Mouse (Mus musculus) activated CD4-positive, CD25-positive, alpha-beta regulatory T cell, adult 4 months (primary cell): ENCODE measurements around the gene Gm428. TPM values are rescaled to one million over a fixed set of nuclear protein-coding genes. Genes with fewer than 3 reads are reported as not detected.
"Not testable (repeated sequence)": the region's sequence is repeated elsewhere in the genome, so short reads cannot be mapped to it uniquely, and the experiment has no call there.

Experiments used
- ATAC-seq: one replicate; pipeline ENCODE4 v1.8.0; 2017
- polyA plus RNA-seq, 2 experiments: library from polyadenylated mRNA; unstranded; fragments of 100-300 nt; shearing (Covaris generic); gene quantifications; one replicate each; pipeline ENCODE4 v1.2.1; 2017

Gene Gm428
- polyA plus RNA-seq, result not detected

GRCm38 (mm10) chr4:73683216-73683615 lies at the start of gene Gm428:
Gm428 (plus strand) TSS chr4:73683516.
- ATAC-seq, result not testable (repeated sequence)

DNA sequence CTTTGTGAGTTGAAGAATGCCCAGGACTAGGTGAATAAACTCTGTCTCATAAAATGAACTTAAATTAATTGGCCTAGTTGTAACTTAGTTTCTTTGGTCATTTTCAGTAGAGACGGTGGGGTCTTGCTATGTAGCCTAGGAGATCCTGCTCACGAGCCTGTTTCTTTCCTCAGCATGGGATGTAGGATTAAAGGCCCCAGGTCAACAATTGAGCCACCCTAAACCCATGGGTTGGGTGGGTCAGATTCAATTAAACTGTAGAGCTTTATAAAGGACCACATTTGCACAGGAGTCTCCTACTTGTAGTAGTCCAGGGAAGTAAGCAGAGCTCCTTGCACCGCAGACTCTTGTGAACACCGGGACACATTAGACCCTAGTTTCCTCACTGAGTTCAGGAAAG lies 45.5 kb upstream of the Gm428 start, which contains the start of gene Gm11236:
Gene Gm11236 (plus strand): TSS at position 301 of the 400 bp plus-strand sequence.
- not testable (repeated sequence) for ATAC-seq

- not testable (repeated sequence) for ATAC-seq
Measured at GRCm38 (mm10) chr4:73661864-73662263, 21.5 kb upstream of the Gm428 start.

DNA sequence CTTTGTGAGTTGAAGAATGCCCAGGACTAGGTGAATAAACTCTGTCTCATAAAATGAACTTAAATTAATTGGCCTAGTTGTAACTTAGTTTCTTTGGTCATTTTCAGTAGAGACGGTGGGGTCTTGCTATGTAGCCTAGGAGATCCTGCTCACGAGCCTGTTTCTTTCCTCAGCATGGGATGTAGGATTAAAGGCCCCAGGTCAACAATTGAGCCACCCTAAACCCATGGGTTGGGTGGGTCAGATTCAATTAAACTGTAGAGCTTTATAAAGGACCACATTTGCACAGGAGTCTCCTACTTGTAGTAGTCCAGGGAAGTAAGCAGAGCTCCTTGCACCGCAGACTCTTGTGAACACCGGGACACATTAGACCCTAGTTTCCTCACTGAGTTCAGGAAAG lies 15.3 kb upstream of the Gm428 start, which contains the start of gene Gm11239:
Gene Gm11239 (plus strand): TSS at position 301 of the 400 bp plus-strand sequence.
- ATAC-seq, result not testable (repeated sequence)

- ATAC-seq, result no peak
Measured at GRCm38 (mm10) chr4:73718761-73719160, 35.4 kb downstream of the Gm428 start.

GRCm38 (mm10) chr4:73719819-73720218 lies 36.5 kb downstream of the Gm428 start:
- no peak for ATAC-seq

Other genes starting within 250 kb of the Gm428 start
- not detected for gene Gm11238, start 75.6 kb upstream of the Gm428 start, polyA plus RNA-seq
- gene Gm11237, start 60.5 kb upstream of the Gm428 start, polyA plus RNA-seq, result not detected
- gene Gm11236, start 45.4 kb upstream of the Gm428 start, polyA plus RNA-seq, result not detected
- gene Gm11239, start 15.2 kb upstream of the Gm428 start, polyA plus RNA-seq, result not detected
- gene Rasef, start 107.5 kb downstream of the Gm428 start, polyA plus RNA-seq, result not detected
- not detected for gene Gm11758, start 192.8 kb downstream of the Gm428 start, polyA plus RNA-seq
- gene Gm11757, start 207.6 kb downstream of the Gm428 start, polyA plus RNA-seq, result not detected
- not detected for gene Gm13871, start 222.4 kb downstream of the Gm428 start, polyA plus RNA-seq
- gene Gm11756, start 237.2 kb downstream of the Gm428 start, polyA plus RNA-seq, result not detected